Mouse (Mus musculus): ENCODE measurements at regions not wholly inside any gene's neighbourhood (a gene's known extent, or its start where the extent isn't known, plus 50 kb on each side); places are given as distances from the start of the nearest gene placed in this dataset.

GRCm38 (mm10) chr2:158922766-158923165, 128.2 kb downstream of the Dhx35 start:
- DNase-seq, result no peak
- Histone ChIP-seq H3K4me3 (replicated peaks; ENCODE audit: insufficient read depth, low read depth, low read length) (no peak overlapping the region), H3K27ac (ENCODE audit: insufficient read depth, low read length) (no peak overlapping the region), H3K4me1 (ENCODE audit: control insufficient read depth, insufficient read depth, low read length) (no peaks in the 10 kb centered on the region), H3K27me3 (ENCODE audit: control insufficient read depth, insufficient read depth, low read length) (no peaks in the 10 kb centered on the region; the same call in 1 of the 2 replicates)
- 59% methylated on average over 5 of the region's 5 CpGs for WGBS
- TF ChIP-seq POLR2A (IDR thresholded peaks at IDR 0.05; ENCODE audit: borderline replicate concordance, insufficient read depth, low read length), result no peak
- no peak for TF ChIP-seq CTCF (IDR thresholded peaks at IDR 0.05; ENCODE audit: borderline replicate concordance, insufficient read depth, low read depth, low read length)

- DNase-seq, result no peak
- 46% methylated on average over 9 of the region's 9 CpGs for WGBS
- H3K27me3 ChIP-seq (ENCODE audit: control insufficient read depth, insufficient read depth, low read length), result no peaks in the 10 kb centered on the region; the same call in 1 of the 2 replicates
- no peak overlapping the region for H3K4me3 ChIP-seq (replicated peaks; ENCODE audit: insufficient read depth, low read depth, low read length)
- no peak overlapping the region for H3K27ac ChIP-seq (ENCODE audit: insufficient read depth, low read length)
- TF ChIP-seq POLR2A (IDR thresholded peaks at IDR 0.05; ENCODE audit: borderline replicate concordance, insufficient read depth, low read length) (no peak), CTCF (IDR thresholded peaks at IDR 0.05; ENCODE audit: borderline replicate concordance, insufficient read depth, low read depth, low read length) (no peak)
- H3K4me1 ChIP-seq (ENCODE audit: control insufficient read depth, insufficient read depth, low read length), result no peaks in the 10 kb centered on the region
These were observed 134.9 kb downstream of the Dhx35 start for GRCm38 (mm10) chr2:158929507-158929906.

GRCm38 (mm10) chr2:158937948-158938565, 143.4 kb downstream of the Dhx35 start:
- peak; percentile 10 to 18 for DNase-seq
- H3K27ac ChIP-seq (ENCODE audit: insufficient read depth, low read length), result no peak overlapping the region
- H3K27me3 ChIP-seq (ENCODE audit: control insufficient read depth, insufficient read depth, low read length), result no peaks in the 10 kb centered on the region; the same call in 1 of the 2 replicates
- H3K4me3 ChIP-seq (replicated peaks; ENCODE audit: insufficient read depth, low read depth, low read length), result no peak overlapping the region
- peaks cover 5% of the 10 kb centered on the region; the same call in 1 of the 2 replicates for H3K4me1 ChIP-seq (ENCODE audit: control insufficient read depth, insufficient read depth, low read length)
- TF ChIP-seq POLR2A (IDR thresholded peaks at IDR 0.05; ENCODE audit: borderline replicate concordance, insufficient read depth, low read length) (no peak), CTCF (IDR thresholded peaks at IDR 0.05; ENCODE audit: borderline replicate concordance, insufficient read depth, low read depth, low read length) (no peak)
- 5% methylated on average over 2 of the region's 2 CpGs for WGBS

GRCm38 (mm10) chr2:158949418-158949817, 154.8 kb downstream of the Dhx35 start:
- no peak for DNase-seq
- no peaks in the 10 kb centered on the region for H3K4me1 ChIP-seq (ENCODE audit: control insufficient read depth, insufficient read depth, low read length)
- WGBS, result 11% methylated on average over 6 of the region's 6 CpGs
- no peaks in the 10 kb centered on the region; the same call in 1 of the 2 replicates for H3K27me3 ChIP-seq (ENCODE audit: control insufficient read depth, insufficient read depth, low read length)
- no peak overlapping the region for H3K27ac ChIP-seq (ENCODE audit: insufficient read depth, low read length)
- TF ChIP-seq POLR2A (IDR thresholded peaks at IDR 0.05; ENCODE audit: borderline replicate concordance, insufficient read depth, low read length) (no peak), CTCF (IDR thresholded peaks at IDR 0.05; ENCODE audit: borderline replicate concordance, insufficient read depth, low read depth, low read length) (no peak)
- no peak overlapping the region for H3K4me3 ChIP-seq (replicated peaks; ENCODE audit: insufficient read depth, low read depth, low read length)

- H3K27me3 ChIP-seq (ENCODE audit: control insufficient read depth, insufficient read depth, low read length), result no peaks in the 10 kb centered on the region; the same call in 1 of the 2 replicates
- TF ChIP-seq POLR2A (IDR thresholded peaks at IDR 0.05; ENCODE audit: borderline replicate concordance, insufficient read depth, low read length) (no peak), CTCF (IDR thresholded peaks at IDR 0.05; ENCODE audit: borderline replicate concordance, insufficient read depth, low read depth, low read length) (no peak)
- WGBS, result 65% methylated on average over 3 of the region's 3 CpGs
These were observed 156.5 kb downstream of the Dhx35 start for GRCm38 (mm10) chr2:158951061-158951460.

GRCm38 (mm10) chr2:158956888-158957287, 162.3 kb downstream of the Dhx35 start:
- TF ChIP-seq CTCF (IDR thresholded peaks at IDR 0.05; ENCODE audit: borderline replicate concordance, insufficient read depth, low read depth, low read length) (no peak), POLR2A (IDR thresholded peaks at IDR 0.05; ENCODE audit: borderline replicate concordance, insufficient read depth, low read length) (no peak)
- H3K27me3 ChIP-seq (ENCODE audit: control insufficient read depth, insufficient read depth, low read length), result no peaks in the 10 kb centered on the region; the same call in 1 of the 2 replicates
- WGBS, result 60% methylated on average over 11 of the region's 11 CpGs
- no peak for DNase-seq
- no peak overlapping the region for H3K4me3 ChIP-seq (replicated peaks; ENCODE audit: insufficient read depth, low read depth, low read length)
- H3K27ac ChIP-seq (ENCODE audit: insufficient read depth, low read length), result no peak overlapping the region
- H3K4me1 ChIP-seq (ENCODE audit: control insufficient read depth, insufficient read depth, low read length), result no peaks in the 10 kb centered on the region

More at GRCm38 (mm10) chr2:158951061-158951460, 156.5 kb downstream of the Dhx35 start:
- Histone ChIP-seq H3K4me3 (replicated peaks; ENCODE audit: insufficient read depth, low read depth, low read length) (no peak overlapping the region), H3K27ac (ENCODE audit: insufficient read depth, low read length) (no peak overlapping the region), H3K4me1 (ENCODE audit: control insufficient read depth, insufficient read depth, low read length) (no peaks in the 10 kb centered on the region)
- no peak for DNase-seq

- DNase-seq, result peak; percentile 11 to 18
- no peak overlapping the region for H3K27ac ChIP-seq (ENCODE audit: insufficient read depth, low read length)
- no peak for TF ChIP-seq POLR2A (IDR thresholded peaks at IDR 0.05; ENCODE audit: borderline replicate concordance, insufficient read depth, low read length)
- TF ChIP-seq CTCF (IDR thresholded peaks at IDR 0.05; ENCODE audit: borderline replicate concordance, insufficient read depth, low read depth, low read length), result no peak
- WGBS, result 4% methylated on average over 6 of the region's 6 CpGs
- H3K4me3 ChIP-seq (replicated peaks; ENCODE audit: insufficient read depth, low read depth, low read length), result no peak overlapping the region
- H3K4me1 ChIP-seq (ENCODE audit: control insufficient read depth, insufficient read depth, low read length), result no peaks in the 10 kb centered on the region
- H3K27me3 ChIP-seq (ENCODE audit: control insufficient read depth, insufficient read depth, low read length), result no peaks in the 10 kb centered on the region
These were observed 170.5 kb downstream of the Dhx35 start for GRCm38 (mm10) chr2:158965003-158965665.

GRCm38 (mm10) chr2:158972178-158972577, 177.6 kb downstream of the Dhx35 start:
- no peak overlapping the region for H3K4me3 ChIP-seq (replicated peaks; ENCODE audit: insufficient read depth, low read depth, low read length)
- H3K27ac ChIP-seq (ENCODE audit: insufficient read depth, low read length), result no peak overlapping the region
- no peaks in the 10 kb centered on the region; the same call in 1 of the 2 replicates for H3K27me3 ChIP-seq (ENCODE audit: control insufficient read depth, insufficient read depth, low read length)
- no peaks in the 10 kb centered on the region for H3K4me1 ChIP-seq (ENCODE audit: control insufficient read depth, insufficient read depth, low read length)
- TF ChIP-seq CTCF (IDR thresholded peaks at IDR 0.05; ENCODE audit: borderline replicate concordance, insufficient read depth, low read depth, low read length), result no peak
- no peak for TF ChIP-seq POLR2A (IDR thresholded peaks at IDR 0.05; ENCODE audit: borderline replicate concordance, insufficient read depth, low read length)
- DNase-seq, result no peak
- 68% methylated on average over 2 of the region's 2 CpGs for WGBS
